Comparison of ENCODE assay signal across 25 mouse cellular contexts in the genomic region with DNA sequence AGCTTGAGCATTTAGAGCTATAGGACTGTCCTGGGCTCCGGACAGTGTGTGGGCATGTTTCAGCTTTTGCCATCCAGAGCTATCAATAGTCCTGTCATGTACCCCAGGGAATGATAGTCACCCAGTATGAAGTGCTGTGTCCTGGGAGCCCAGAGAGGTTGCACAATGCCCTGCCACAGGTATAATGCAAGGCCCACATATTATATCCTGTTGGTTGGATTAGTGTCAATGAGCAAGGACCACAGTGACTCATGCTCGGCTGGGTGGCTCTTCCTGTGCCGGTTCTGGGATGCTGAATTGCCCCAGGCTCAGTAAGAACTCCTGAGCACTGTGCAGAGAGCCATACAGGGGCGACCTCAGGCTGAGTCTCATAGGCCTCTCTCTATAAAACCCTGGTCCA. TPM values are rescaled to one million over a fixed set of nuclear protein-coding genes. Genes with fewer than 3 reads are reported as not detected.
DNase-seq lines count a peak whose midpoint lies in the region; ATAC-seq and TF ChIP-seq lines count a peak whose summit lies in the region.
"Had no signal": no experiment of that assay in that cellular context is flagged by ENCODE, and none has a peak within 500 bp of the region (broad histone marks: within the 10 kb centered on the region; RNA-seq: fewer than 3 reads in every experiment).

No protein-coding gene starts in this region.

- in situ Hi-C loops in Patski (cut with MboI; ENCODE audit: low pct_unique_long_range_greater_than_20kb), result no loop called here

- POLR2A ChIA-PET in Patski (lab: Charles Lee), result interaction anchor here (0.7 to 1.5 kb wide), 2 partner anchors 55 to 112 kb away, joined by 5 read pairs; partner anchors contain the start of gene Ccnd1

- peak; percentile 68 for ATAC-seq in Patski
- ATAC-seq: activated CD4-positive, CD25-positive, alpha-beta regulatory T cell, adult 4 months; CD4-positive, CD25-positive, alpha-beta regulatory T cell, adult 4 months; forebrain, embryonic 14.5 days had no signal

- DNase-seq in 3134 (ENCODE audit: extremely low read depth, insufficient read length, low spot score) (peak; percentile 64), 416B (ENCODE audit: low read depth) (peak; percentile 67), Patski (ENCODE audit: low read depth, low spot score) (no peak), MN1 (ENCODE audit: low spot score) (no peak)
- DNase-seq in Muller cell, postnatal 12 days (ENCODE audit: inconsistent ontology term), result peak; percentile 24
- DNase-seq in heart, adult 18-20 months, result no peak
- DNase-seq in urinary bladder, postnatal 36 days (ENCODE audit: low spot score in 2 of 2), result no peak
- no peak for DNase-seq in left cerebral cortex, postnatal 14 days (ENCODE audit: low spot score in 2 of 2)
- DNase-seq: adrenal gland, adult 8-10 months; adrenal gland, postnatal 14 days; adrenal gland, postnatal 36 days; cerebellum, adult 11 months; cerebellum, adult 18-20 months; cerebellum, adult 8-10 months; cerebellum, adult 9-11 months; cerebellum, postnatal 14 days; cerebellum, postnatal 36 days; embryo, embryonic 11 days had no signal

- H3K27me3 ChIP-seq in Patski, result no peaks in the 10 kb centered on the region
- H3K27me3 ChIP-seq: embryonic facial prominence, embryonic 13.5 days; embryonic facial prominence, embryonic 15.5 days; forebrain, embryonic 12.5 days had no signal

- TF ChIP-seq CTCF in Patski (IDR thresholded peaks at IDR 0.05), result no peak

- intact Hi-C loops in left cerebral cortex, postnatal 14 days (cut with DNase I), result no loop called here

- CTCF ChIA-PET in Patski (lab: Charles Lee), result interaction anchor here (1.5 to 2.6 kb wide), 4 partner anchors 10 to 49 kb away, joined by 3 to 7 read pairs (median 4); no protein-coding TSS in a partner anchor

RNA-seq across cellular contexts. Expression of gene Ccnd1, which starts 54.5 kb away (rescaled TPM):
- polyA plus RNA-seq in Patski (2021), result 110 TPM
- total RNA-seq in heart, adult 18-20 months (2021), result 10 to 100 TPM; 38.3 to 62.8 TPM
- total RNA-seq in left cerebral cortex, postnatal 14 days (2021), result 10 to 100 TPM; 26.3 to 39.2 TPM
- polyA plus RNA-seq: G1E had no signal

Comparison
In these comparisons a context has a peak if more than half of its experiments do, and no peak if none do; other contexts are left out.
1. DNase-seq: peak in 3134 (single experiment), 416B (single experiment) and Muller cell, postnatal 12 days (single experiment); none in Patski (single experiment), heart, adult 18-20 months (0 of 2), MN1 (single experiment), urinary bladder, postnatal 36 days (0 of 2) and left cerebral cortex, postnatal 14 days (0 of 2).